Mouse (Mus musculus) megakaryocyte, adult 5-6 weeks (primary cell): ENCODE results near the gene Lzts2. TPM values are rescaled to one million over a fixed set of nuclear protein-coding genes. Genes with fewer than 3 reads are reported as not detected.

Source experiments
- ATAC-seq: 2 replicates; pipeline ENCODE4 v1.8.0; 2016; ENCODE audit warnings: mild to moderate bottlenecking, inconsistent platforms; ENCODE audit not compliant: poor library complexity, severe bottlenecking
- total RNA-seq, 2 experiments: library from RNA; stranded (forward) in 1 of 2; stranded (reverse) in 1 of 2; fragments of 153-499, 151-499 nt in 1 of 2; fragments of 221-1000, 200-1000 nt in 1 of 2; gene quantifications; 2 replicates each; pipeline versions ENCODE4 v1.2.3 to v1.2.4; 2015 to 2017

The Lzts2 gene
- total RNA-seq, 2 experiments from 2014 or later = 0.36 to 0.51 TPM

DNA sequence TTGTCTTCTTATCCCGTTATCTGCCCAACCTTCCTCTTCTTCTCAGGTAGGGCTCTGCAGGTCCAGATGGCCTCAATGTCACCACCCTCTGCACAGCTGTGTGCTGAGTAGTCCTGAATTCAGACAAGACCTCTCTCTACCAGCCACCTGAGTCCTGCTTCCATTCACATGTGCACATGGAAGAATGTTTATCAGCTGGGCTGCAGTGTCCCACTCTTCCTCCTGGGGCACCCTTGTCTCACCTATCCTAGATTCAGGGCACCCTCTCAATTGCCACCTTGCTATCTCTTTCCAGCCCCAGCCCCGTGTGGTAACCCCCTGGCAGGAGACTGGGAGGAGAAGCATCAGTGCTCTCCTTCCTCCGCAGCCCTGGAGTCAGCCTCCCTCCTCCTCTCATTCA, 11.9 kb upstream of the Lzts2 start:
- ATAC-seq = no peak

- no peak for ATAC-seq
These were observed 10.3 kb upstream of the Lzts2 start for GRCm38 (mm10) chr19:45003740-45004516.

- peak; percentile 76 for ATAC-seq
These were observed 8.8 kb upstream of the Lzts2 start, which contains the start of gene Twnk for GRCm38 (mm10) chr19:45005444-45005843. Gene Twnk (plus strand): TSS chr19:45005663.

DNA sequence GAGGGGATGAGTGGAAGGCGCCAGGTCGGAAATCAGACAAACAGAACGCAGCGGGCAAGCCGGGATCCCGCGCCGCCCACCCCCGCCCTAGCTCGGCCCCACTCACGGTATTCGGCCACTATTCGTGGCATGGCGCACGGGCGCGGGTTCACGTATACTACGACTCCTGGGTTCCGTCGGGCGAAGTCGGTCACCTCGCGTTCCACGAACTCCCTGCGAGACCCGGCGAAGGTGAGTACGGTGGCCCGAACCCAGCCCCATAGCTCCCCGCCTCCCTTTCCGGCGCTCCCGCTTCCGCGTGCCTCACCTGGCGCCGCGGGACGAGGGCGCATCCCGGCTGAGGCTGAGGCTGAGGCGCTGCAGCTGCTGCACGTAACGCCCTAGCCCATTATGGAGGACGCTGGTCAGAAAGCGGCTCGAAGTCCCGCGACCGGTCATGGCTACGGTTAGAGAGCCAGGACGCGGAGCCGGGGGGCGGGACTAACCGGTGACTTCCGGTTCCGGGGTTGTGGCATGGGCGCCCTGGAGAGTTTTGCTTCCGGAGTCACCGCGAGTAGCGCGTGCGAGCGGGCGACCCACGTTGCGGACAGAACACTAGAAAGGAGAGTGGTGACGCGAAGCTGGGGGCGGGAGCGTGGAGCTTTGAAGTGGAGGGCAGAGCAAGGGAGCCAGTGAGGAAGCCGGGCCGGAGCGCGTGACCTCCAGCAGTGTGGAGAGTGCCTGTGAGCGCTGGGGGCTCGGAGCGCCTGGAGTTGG, 8.1 kb upstream of the Lzts2 start, which contains the start of gene Mrpl43:
TSS of gene Mrpl43 (minus strand) at position 486 of the 756 bp plus-strand sequence.
- peak; percentile 93 for ATAC-seq

- no peak for ATAC-seq
These were observed 7.2 kb upstream of the Lzts2 start for GRCm38 (mm10) chr19:45007021-45007420.

DNA sequence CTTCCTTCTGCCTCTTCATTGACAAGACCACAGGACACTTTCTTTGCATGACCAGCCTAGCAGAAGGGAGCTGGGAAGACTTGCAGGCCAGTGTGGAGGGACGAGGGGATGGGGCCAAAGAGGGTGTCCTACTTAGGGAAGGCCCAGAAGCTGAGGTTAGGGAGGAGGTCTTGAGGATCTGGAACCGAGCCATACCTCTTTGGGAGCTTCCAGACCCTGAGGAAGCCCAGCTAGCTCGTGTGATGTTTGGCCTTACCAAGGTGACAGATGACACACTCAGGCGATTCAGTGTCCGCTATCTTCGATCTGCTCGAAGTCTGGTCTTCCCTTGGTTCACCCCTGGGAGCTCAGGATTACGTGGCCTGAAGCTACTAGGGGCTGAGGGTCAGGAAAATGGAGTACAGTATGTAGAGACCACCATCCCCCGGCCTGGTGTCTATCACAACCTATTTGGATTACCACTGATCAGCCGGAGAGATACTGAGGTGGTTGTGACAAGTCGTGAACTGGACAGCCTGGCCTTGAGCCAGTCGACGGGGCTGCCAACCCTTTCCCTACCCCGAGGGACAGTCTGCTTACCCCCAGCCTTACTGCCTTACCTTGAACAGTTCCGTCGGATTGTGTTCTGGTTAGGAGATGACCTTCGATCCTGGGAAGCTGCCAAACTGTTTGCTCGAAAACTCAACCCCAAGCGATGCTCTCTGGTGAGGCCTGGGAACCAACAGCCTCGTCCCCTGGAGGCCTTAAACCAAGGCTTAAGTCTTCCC, 6.6 kb upstream of the Lzts2 start:
- no peak for ATAC-seq

DNA sequence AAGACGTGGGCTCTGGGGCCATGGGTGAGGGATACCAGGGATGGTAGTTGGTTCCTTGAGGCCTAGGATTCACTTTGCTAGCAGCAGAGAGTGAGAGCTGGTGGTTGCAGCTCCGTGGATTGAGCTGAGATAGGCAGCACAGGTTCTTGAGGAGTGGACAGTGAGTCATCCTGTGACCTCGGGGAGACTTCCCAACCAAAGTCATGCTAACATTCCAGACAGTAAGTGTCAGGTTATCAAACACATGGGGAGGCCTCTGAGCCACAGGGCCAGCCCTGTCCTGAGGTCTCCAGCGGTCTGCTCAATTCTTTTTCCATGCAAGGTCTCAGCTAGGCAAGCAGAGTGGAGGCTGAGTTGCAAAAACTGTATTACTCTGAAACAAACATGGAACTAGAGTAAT, 3.6 kb upstream of the Lzts2 start:
- no peak for ATAC-seq

- no peak for ATAC-seq
These were observed 2.0 kb upstream of the Lzts2 start for GRCm38 (mm10) chr19:45012219-45012618.

DNA sequence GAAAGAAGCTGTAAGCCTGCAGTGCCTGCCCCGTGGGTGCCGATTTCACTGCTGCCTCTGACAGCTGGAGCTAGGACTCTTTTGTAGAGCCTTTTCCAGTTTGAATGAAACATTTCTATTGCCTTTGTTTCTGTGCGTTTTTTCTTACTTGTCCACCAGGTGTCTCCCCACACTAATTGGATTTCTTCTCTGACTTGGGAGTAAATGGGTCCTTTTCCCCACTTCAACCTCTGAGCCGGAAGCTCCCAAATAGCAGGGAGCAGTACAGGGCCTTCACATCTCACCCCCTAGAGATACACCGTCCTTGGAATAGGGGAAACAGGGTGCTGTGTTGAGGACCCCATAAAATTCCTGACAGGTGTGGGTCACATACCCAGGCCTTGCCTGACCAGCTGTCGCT, 1.6 kb upstream of the Lzts2 start:
- no peak for ATAC-seq

- no peak for ATAC-seq
These were observed 511 bp upstream of the Lzts2 start for GRCm38 (mm10) chr19:45013581-45014225.

DNA sequence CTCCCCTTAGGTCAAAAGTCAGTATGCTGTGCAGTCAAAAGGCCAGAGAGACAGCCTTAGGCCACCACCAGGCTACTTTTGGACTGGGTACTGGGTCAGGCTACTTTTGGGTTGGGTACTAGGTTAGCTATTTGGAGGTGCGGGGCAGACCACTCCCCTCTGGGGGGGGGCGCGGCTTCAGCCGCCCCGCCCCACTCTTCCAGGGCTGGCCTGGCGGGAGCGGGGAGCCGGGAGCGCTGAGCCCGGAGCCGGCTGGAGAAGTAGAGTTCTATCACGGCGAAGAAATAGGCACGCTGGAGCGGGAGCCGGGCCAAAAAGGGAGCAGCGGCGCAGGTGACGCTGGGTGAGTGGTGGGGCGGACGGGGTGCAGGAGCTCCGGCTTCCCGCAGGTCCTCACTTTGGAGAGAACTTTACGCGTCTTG, 778 bp downstream of the Lzts2 start:
- ATAC-seq = peak; percentile 16; the same call in 1 of the 2 replicates

DNA sequence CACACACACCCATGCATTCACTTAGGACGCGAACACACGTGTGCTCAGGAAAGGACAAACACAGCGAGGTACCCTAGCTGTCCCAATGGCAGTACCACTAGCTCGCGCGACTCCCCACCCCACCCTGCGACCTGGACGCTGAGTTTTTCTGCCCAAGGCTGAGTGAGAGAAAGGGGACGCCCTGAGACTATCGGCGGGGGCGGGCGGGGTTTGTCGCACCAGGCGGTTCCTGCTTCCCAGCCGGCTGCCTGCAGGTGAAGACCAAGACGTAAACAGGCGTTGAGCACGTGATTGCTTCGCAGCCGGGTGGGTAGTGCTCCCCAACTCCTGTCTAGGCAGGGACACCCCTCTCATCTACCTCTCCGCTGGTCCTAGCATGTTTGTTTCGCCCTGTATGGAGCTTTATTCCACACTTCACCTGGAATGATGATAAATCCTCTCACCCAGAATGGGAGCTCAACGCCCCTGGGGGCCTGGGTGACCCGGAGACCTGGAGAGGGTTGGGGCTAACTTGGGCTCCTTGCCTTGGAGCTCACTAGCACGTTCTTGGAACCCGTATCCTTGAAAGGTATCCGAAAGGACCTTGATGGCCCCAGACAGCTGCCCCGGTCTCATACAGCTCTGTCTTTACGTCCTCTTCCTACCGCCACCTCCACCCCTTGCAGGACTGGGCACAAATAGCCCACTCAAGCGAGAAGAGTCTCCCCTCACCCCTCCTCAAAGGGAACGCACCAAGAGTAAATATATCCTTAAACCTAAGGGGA, 1.5 kb downstream of the Lzts2 start:
- ATAC-seq = peak; percentile 60

DNA sequence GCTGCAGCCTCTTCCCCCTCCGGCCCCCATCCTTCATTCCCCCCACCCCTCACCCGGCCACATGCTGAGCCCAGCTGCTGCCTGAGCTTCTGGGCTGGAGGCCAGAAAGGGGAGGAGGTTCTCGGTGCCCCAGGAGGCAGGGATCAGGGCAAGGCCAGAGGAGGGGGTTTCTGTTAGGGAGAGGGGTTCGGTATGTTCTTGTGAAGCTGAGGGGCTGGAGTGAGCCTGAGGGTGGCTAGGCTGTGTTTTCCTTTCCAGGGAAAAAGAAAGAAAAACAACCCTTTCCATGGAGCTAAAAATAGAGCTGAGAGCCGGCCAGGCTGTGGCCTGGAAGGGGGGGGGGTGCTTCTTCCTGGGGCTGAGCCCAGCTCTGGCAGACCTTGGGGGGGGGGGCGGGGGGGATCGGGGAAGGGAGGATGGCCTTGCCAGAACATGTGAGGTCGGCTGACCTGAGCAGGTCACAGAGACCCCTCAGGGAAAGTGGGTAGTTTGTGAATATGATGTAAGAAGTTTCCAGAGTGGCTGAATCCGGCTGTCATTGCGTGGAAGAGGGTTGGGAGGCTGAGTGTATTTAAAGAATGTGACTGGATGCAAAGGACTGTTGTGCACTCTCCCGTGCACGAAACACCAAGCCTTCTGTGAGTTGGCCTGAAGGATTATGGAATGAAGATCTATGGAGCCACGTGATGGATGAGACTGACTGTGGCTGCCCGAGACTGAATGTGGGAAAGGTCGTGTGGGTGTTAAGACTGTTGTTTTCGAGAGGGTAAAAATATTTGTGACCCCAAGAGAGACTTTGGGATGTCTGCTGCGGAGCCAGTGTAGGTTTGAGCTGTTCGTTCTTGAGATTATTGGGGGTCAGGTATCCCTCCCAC, 2.4 kb downstream of the Lzts2 start:
- no peak for ATAC-seq

GRCm38 (mm10) chr19:45017216-45017771, 3.1 kb downstream of the Lzts2 start:
- ATAC-seq = no peak

GRCm38 (mm10) chr19:45017909-45018308, 3.7 kb downstream of the Lzts2 start:
- peak; percentile 22 for ATAC-seq

- no peak for ATAC-seq
These were observed 4.2 kb downstream of the Lzts2 start for GRCm38 (mm10) chr19:45018351-45018831.

DNA sequence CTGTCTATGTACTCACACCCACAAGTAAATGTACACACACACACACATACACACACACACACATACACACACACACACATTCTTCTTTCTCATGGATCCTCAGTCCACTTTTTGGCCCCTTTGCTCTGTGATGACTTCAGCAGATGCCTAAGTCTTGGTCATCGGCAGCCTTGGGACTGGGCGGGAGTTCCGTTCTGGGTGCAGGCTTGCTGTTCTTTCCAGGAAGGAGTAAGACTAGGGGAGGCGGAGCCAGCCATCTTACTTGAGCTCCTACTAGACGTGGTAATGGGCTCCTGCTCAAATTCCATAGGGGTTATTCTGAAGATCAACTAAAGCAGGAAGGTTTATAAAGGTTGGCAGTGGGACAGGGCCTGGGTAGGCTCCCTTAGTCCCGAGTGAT, 6.1 kb downstream of the Lzts2 start:
- no peak for ATAC-seq

DNA sequence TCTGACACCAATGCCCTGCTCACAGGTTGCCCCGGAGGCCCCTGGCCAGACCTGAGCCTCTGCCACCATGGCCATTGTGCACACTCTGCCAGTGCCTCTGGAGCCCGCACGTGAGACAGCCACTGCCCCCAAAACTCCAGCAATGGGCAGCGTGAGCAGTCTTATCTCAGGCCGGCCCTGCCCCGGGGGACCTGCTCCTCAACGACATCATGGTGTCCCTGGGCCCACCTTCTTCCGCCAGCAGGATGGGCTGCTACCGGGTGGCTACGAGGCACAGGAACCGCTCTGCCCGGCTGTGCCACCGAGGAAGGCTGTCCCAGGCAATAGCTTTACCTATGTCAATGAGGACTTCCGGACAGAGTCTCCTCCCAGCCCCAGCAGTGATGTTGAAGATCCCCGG, 7.1 kb downstream of the Lzts2 start:
- no peak for ATAC-seq

DNA sequence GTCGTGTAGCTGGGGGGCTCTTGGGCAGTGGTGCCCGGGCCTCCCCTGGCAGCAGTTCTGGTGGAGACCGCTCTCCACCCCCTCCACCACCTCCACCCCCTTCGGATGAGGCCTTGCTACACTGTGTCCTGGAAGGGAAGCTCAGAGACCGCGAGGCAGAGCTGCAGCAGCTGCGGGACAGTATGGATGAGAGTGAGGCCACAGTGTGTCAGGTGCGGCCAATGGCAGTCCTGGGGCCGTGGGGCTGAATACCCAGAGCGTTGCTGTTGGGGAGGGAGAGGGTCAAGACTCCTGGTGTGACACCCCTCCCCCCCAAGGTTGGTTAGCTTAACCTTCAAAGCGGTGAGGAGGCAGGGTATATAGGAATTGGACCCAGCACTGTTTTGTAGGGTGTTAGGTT, 9.8 kb downstream of the Lzts2 start:
- no peak for ATAC-seq
